Mouse (Mus musculus) midbrain, embryonic 16.5 days (tissue): ENCODE measurements at regions not wholly inside any gene's neighbourhood (a gene's known extent, or its start where the extent isn't known, plus 50 kb on each side); places are given as distances from the start of the nearest gene placed in this dataset.
"Not testable (repeated sequence)": the region's sequence is repeated elsewhere in the genome, so short reads cannot be mapped to it uniquely, and the experiment has no call there.

Source experiments
- ATAC-seq: fragments of 200-750 bp; cut with Nextera tagmentation; 2 replicates; pipeline ENCODE4 v1.8.0; 2017; ENCODE audit warnings: moderate TSS enrichment
- H3K27ac ChIP-seq: fragments of 300-500 bp; sonication (generic); 2 replicates; pipeline ENCODE4 v1.5.1; 2014; ENCODE audit warnings: mild to moderate bottlenecking, low read length, mixed read lengths
- H3K27me3 ChIP-seq: fragments of 300-500 bp; sonication (generic); 2 replicates; pipeline ENCODE4 v1.6.1; 2014; ENCODE audit warnings: low read depth, low read length, mixed read lengths; ENCODE audit not compliant: control insufficient read depth, insufficient read depth
- H3K36me3 ChIP-seq: fragments of 300-500 bp; sonication (generic); 2 replicates; pipeline ENCODE4 v1.6.1; 2014; ENCODE audit warnings: mild to moderate bottlenecking, low read length, moderate library complexity, mixed read lengths; ENCODE audit not compliant: control insufficient read depth, insufficient read depth
- H3K4me1 ChIP-seq: fragments of 300-500 bp; sonication (generic); 2 replicates; pipeline ENCODE4 v1.6.1; 2014; ENCODE audit warnings: mild to moderate bottlenecking, low read length, mixed read lengths; ENCODE audit not compliant: control insufficient read depth, insufficient read depth
- H3K4me2 ChIP-seq: fragments of 300-500 bp; sonication (generic); 2 replicates; pipeline ENCODE4 v1.6.1; 2014; ENCODE audit warnings: mild to moderate bottlenecking, low read length, mixed read lengths
- H3K4me3 ChIP-seq: fragments of 300-500 bp; sonication (generic); 2 replicates; pipeline ENCODE4 v1.5.1; 2014; ENCODE audit warnings: low read depth, mild to moderate bottlenecking, low read length, moderate library complexity, mixed read lengths
- H3K9ac ChIP-seq: fragments of 300-500 bp; sonication (generic); 2 replicates; pipeline ENCODE4 v1.6.1; 2014; ENCODE audit warnings: low read depth, low read length, mixed read lengths
- H3K9me3 ChIP-seq: fragments of 300-500 bp; sonication (generic); replicated peaks from 2 replicates; pipeline ENCODE4 v1.6.1; 2014; ENCODE audit warnings: mild to moderate bottlenecking, low read length, mixed read lengths; ENCODE audit not compliant: control insufficient read depth, poor library complexity, severe bottlenecking
- WGBS: fragments of 180-500 bp; shearing (Covaris S2); extraction: QIAGEN DNeasy Blood & Tissue Kit; methylation state at CpG from one replicate; pipeline ENCODE4 v1.1.7; 2014; 5-methylcytosine and 5-hydroxymethylcytosine counted together

GRCm38 (mm10) chr12:20614766-20615165, 375.5 kb upstream of the Asap2 start:
- not testable (repeated sequence) for ATAC-seq, H3K27ac ChIP-seq, H3K4me1 ChIP-seq, H3K36me3 ChIP-seq, H3K4me2 ChIP-seq, H3K9ac ChIP-seq, H3K9me3 ChIP-seq, H3K27me3 ChIP-seq
- H3K4me3 ChIP-seq: peak overlapping the region; percentile 14
- WGBS: 0% methylated on average over 17 of the region's 39 CpGs
